Mouse (Mus musculus): Measurements from ENCODE around the gene Plppr2. TPM values are rescaled to one million over a fixed set of nuclear protein-coding genes. Genes with fewer than 3 reads are reported as not detected.

Plppr2 gene
- polyA plus RNA-seq, 1 experiment from 2014 or later = 8.5 TPM

GRCm38 (mm10) chr9:21917493-21918034, 19.3 kb upstream of the Plppr2 start:
- WGBS = 1% methylated on average over 35 of the region's 35 CpGs

GRCm38 (mm10) chr9:21918035-21918592, 18.7 kb upstream of the Plppr2 start, which contains the start of gene Rab3d:
Gene Rab3d (minus strand): TSS chr9:21918192.
- no peaks in the 10 kb centered on the region for H3K9me3 ChIP-seq (ENCODE audit: control insufficient read depth, low read depth, low read length)
- no peaks in the 10 kb centered on the region for H3K27me3 ChIP-seq (ENCODE audit: control insufficient read depth, insufficient read depth, low read length)
- H3K27ac ChIP-seq (ENCODE audit: low read length) = peak within 1 kb of the TSS; percentile 74
- H3K9ac ChIP-seq (replicated peaks; ENCODE audit: low read depth, low read length) = peak within 1 kb of the TSS; percentile 64
- peak within 1 kb of the TSS; percentile 94 for H3K4me2 ChIP-seq (replicated peaks; ENCODE audit: low read depth, low read length)
- H3K36me3 ChIP-seq (ENCODE audit: control insufficient read depth, insufficient read depth, low read length) = no peaks in the 10 kb centered on the region
- WGBS = under 1% methylated on average over 36 of the region's 36 CpGs
- peak within 1 kb of the TSS; percentile 72 for H3K4me3 ChIP-seq (ENCODE audit: low read depth, low read length)
- ATAC-seq (ENCODE audit: insufficient number of reproducible peaks, insufficient read depth, low FRiP score, low read depth) = peak; percentile 94
- peaks cover 7% of the 10 kb centered on the region; the same call in 1 of the 2 replicates for H3K4me1 ChIP-seq (ENCODE audit: control insufficient read depth, insufficient read depth, low read length)

More at GRCm38 (mm10) chr9:21917493-21918034, 19.3 kb upstream of the Plppr2 start:
- Histone ChIP-seq H3K4me1 (ENCODE audit: control insufficient read depth, insufficient read depth, low read length) (peaks cover 7% of the 10 kb centered on the region; the same call in 1 of the 2 replicates), H3K27me3 (ENCODE audit: control insufficient read depth, insufficient read depth, low read length) (no peaks in the 10 kb centered on the region), H3K36me3 (ENCODE audit: control insufficient read depth, insufficient read depth, low read length) (no peaks in the 10 kb centered on the region), H3K4me2 (replicated peaks; ENCODE audit: low read depth, low read length) (peak overlapping the region; percentile 94), H3K9me3 (ENCODE audit: control insufficient read depth, low read depth, low read length) (no peaks in the 10 kb centered on the region), H3K9ac (replicated peaks; ENCODE audit: low read depth, low read length) (peak overlapping the region; percentile 64), H3K4me3 (ENCODE audit: low read depth, low read length) (peak overlapping the region; percentile 72), H3K27ac (ENCODE audit: low read length) (peak overlapping the region; percentile 74)
- peak; percentile 21; the same call in 1 of the 2 replicates for ATAC-seq (ENCODE audit: insufficient number of reproducible peaks, insufficient read depth, low FRiP score, low read depth)

- Histone ChIP-seq H3K27me3 (ENCODE audit: control insufficient read depth, insufficient read depth, low read length) (no peaks in the 10 kb centered on the region), H3K9me3 (ENCODE audit: control insufficient read depth, low read depth, low read length) (no peaks in the 10 kb centered on the region), H3K4me2 (replicated peaks; ENCODE audit: low read depth, low read length) (peak overlapping the region; percentile 94), H3K4me1 (ENCODE audit: control insufficient read depth, insufficient read depth, low read length) (peaks cover 10% of the 10 kb centered on the region; the same call in 1 of the 2 replicates), H3K36me3 (ENCODE audit: control insufficient read depth, insufficient read depth, low read length) (no peaks in the 10 kb centered on the region), H3K4me3 (ENCODE audit: low read depth, low read length) (peak overlapping the region; percentile 72), H3K9ac (replicated peaks; ENCODE audit: low read depth, low read length) (no peak overlapping the region), H3K27ac (ENCODE audit: low read length) (no peak overlapping the region)
- WGBS = 23% methylated on average over 5 of the region's 5 CpGs
- ATAC-seq (ENCODE audit: insufficient number of reproducible peaks, insufficient read depth, low FRiP score, low read depth) = no peak
Observed at GRCm38 (mm10) chr9:21918692-21919384, 18.0 kb upstream of the Plppr2 start.

GRCm38 (mm10) chr9:21923036-21923435, 13.8 kb upstream of the Plppr2 start:
- no peaks in the 10 kb centered on the region for H3K36me3 ChIP-seq (ENCODE audit: control insufficient read depth, insufficient read depth, low read length)
- H3K27ac ChIP-seq (ENCODE audit: low read length) = no peak overlapping the region
- WGBS = 88% methylated on average over 4 of the region's 4 CpGs
- no peaks in the 10 kb centered on the region for H3K27me3 ChIP-seq (ENCODE audit: control insufficient read depth, insufficient read depth, low read length)
- H3K4me1 ChIP-seq (ENCODE audit: control insufficient read depth, insufficient read depth, low read length) = peaks cover 15% of the 10 kb centered on the region; the same call in 1 of the 2 replicates
- ATAC-seq (ENCODE audit: insufficient number of reproducible peaks, insufficient read depth, low FRiP score, low read depth) = no peak
- H3K4me2 ChIP-seq (replicated peaks; ENCODE audit: low read depth, low read length) = no peak overlapping the region
- no peak overlapping the region for H3K4me3 ChIP-seq (ENCODE audit: low read depth, low read length)
- H3K9ac ChIP-seq (replicated peaks; ENCODE audit: low read depth, low read length) = no peak overlapping the region
- H3K9me3 ChIP-seq (ENCODE audit: control insufficient read depth, low read depth, low read length) = no peaks in the 10 kb centered on the region

GRCm38 (mm10) chr9:21923490-21924098, 13.2 kb upstream of the Plppr2 start:
- no peak overlapping the region for H3K4me3 ChIP-seq (ENCODE audit: low read depth, low read length)
- 47% methylated on average over 3 of the region's 3 CpGs for WGBS
- H3K9ac ChIP-seq (replicated peaks; ENCODE audit: low read depth, low read length) = no peak overlapping the region
- H3K27ac ChIP-seq (ENCODE audit: low read length) = peak overlapping the region; percentile 45
- no peak; the same call in 1 of the 2 replicates for ATAC-seq (ENCODE audit: insufficient number of reproducible peaks, insufficient read depth, low FRiP score, low read depth)
- no peak overlapping the region for H3K4me2 ChIP-seq (replicated peaks; ENCODE audit: low read depth, low read length)
- no peaks in the 10 kb centered on the region for H3K36me3 ChIP-seq (ENCODE audit: control insufficient read depth, insufficient read depth, low read length)
- H3K27me3 ChIP-seq (ENCODE audit: control insufficient read depth, insufficient read depth, low read length) = no peaks in the 10 kb centered on the region
- peaks cover 15% of the 10 kb centered on the region; the same call in 1 of the 2 replicates for H3K4me1 ChIP-seq (ENCODE audit: control insufficient read depth, insufficient read depth, low read length)
- H3K9me3 ChIP-seq (ENCODE audit: control insufficient read depth, low read depth, low read length) = no peaks in the 10 kb centered on the region

GRCm38 (mm10) chr9:21924099-21924493, 12.7 kb upstream of the Plppr2 start:
- ATAC-seq (ENCODE audit: insufficient number of reproducible peaks, insufficient read depth, low FRiP score, low read depth) = peak; percentile 68; the same call in 1 of the 2 replicates
- H3K27me3 ChIP-seq (ENCODE audit: control insufficient read depth, insufficient read depth, low read length) = no peaks in the 10 kb centered on the region
- peak overlapping the region; percentile 45 for H3K27ac ChIP-seq (ENCODE audit: low read length)
- H3K9ac ChIP-seq (replicated peaks; ENCODE audit: low read depth, low read length) = no peak overlapping the region
- H3K36me3 ChIP-seq (ENCODE audit: control insufficient read depth, insufficient read depth, low read length) = no peaks in the 10 kb centered on the region
- H3K9me3 ChIP-seq (ENCODE audit: control insufficient read depth, low read depth, low read length) = no peaks in the 10 kb centered on the region
- peaks cover 15% of the 10 kb centered on the region; the same call in 1 of the 2 replicates for H3K4me1 ChIP-seq (ENCODE audit: control insufficient read depth, insufficient read depth, low read length)
- 40% methylated on average over 6 of the region's 6 CpGs for WGBS
- no peak overlapping the region for H3K4me2 ChIP-seq (replicated peaks; ENCODE audit: low read depth, low read length)
- H3K4me3 ChIP-seq (ENCODE audit: low read depth, low read length) = no peak overlapping the region

- WGBS = 96% methylated on average over 3 of the region's 3 CpGs
- H3K36me3 ChIP-seq (ENCODE audit: control insufficient read depth, insufficient read depth, low read length) = no peaks in the 10 kb centered on the region
- H3K27me3 ChIP-seq (ENCODE audit: control insufficient read depth, insufficient read depth, low read length) = no peaks in the 10 kb centered on the region
- H3K9ac ChIP-seq (replicated peaks; ENCODE audit: low read depth, low read length) = no peak overlapping the region
- H3K9me3 ChIP-seq (ENCODE audit: control insufficient read depth, low read depth, low read length) = no peaks in the 10 kb centered on the region
- no peak for ATAC-seq (ENCODE audit: insufficient number of reproducible peaks, insufficient read depth, low FRiP score, low read depth)
- no peak overlapping the region for H3K27ac ChIP-seq (ENCODE audit: low read length)
- H3K4me1 ChIP-seq (ENCODE audit: control insufficient read depth, insufficient read depth, low read length) = peaks cover 15% of the 10 kb centered on the region; the same call in 1 of the 2 replicates
- H3K4me3 ChIP-seq (ENCODE audit: low read depth, low read length) = no peak overlapping the region
- H3K4me2 ChIP-seq (replicated peaks; ENCODE audit: low read depth, low read length) = no peak overlapping the region
Observed at GRCm38 (mm10) chr9:21925034-21925433, 11.8 kb upstream of the Plppr2 start.

- no peak overlapping the region for H3K4me2 ChIP-seq (replicated peaks; ENCODE audit: low read depth, low read length)
Observed at GRCm38 (mm10) chr9:21925506-21925905, 11.3 kb upstream of the Plppr2 start.

More at GRCm38 (mm10) chr9:21925506-21925905, 11.3 kb upstream of the Plppr2 start:
- H3K4me3 ChIP-seq (ENCODE audit: low read depth, low read length) = no peak overlapping the region
- no peak for ATAC-seq (ENCODE audit: insufficient number of reproducible peaks, insufficient read depth, low FRiP score, low read depth)
- H3K9ac ChIP-seq (replicated peaks; ENCODE audit: low read depth, low read length) = no peak overlapping the region
- 94% methylated on average over 1 of the region's 1 CpGs for WGBS
- peaks cover 15% of the 10 kb centered on the region; the same call in 1 of the 2 replicates for H3K4me1 ChIP-seq (ENCODE audit: control insufficient read depth, insufficient read depth, low read length)
- no peak overlapping the region for H3K27ac ChIP-seq (ENCODE audit: low read length)
- H3K9me3 ChIP-seq (ENCODE audit: control insufficient read depth, low read depth, low read length) = no peaks in the 10 kb centered on the region
- no peaks in the 10 kb centered on the region for H3K27me3 ChIP-seq (ENCODE audit: control insufficient read depth, insufficient read depth, low read length)
- no peaks in the 10 kb centered on the region for H3K36me3 ChIP-seq (ENCODE audit: control insufficient read depth, insufficient read depth, low read length)

All from stomach, embryonic 14.5 days (tissue).